Mouse (Mus musculus) CH12.LX (cell line): ENCODE data around the gene Rpl35a. TPM values are rescaled to one million over a fixed set of nuclear protein-coding genes. Genes with fewer than 3 reads are reported as not detected.

Experiments used
- DNase-seq: peaks from one replicate; pipeline ENCODE4 v3.0.0-alpha.2; 2013; ENCODE audit errors: extremely low read depth
- H3K27ac ChIP-seq: 2 replicates; pipeline ENCODE4 v1.5.1; 2012; ENCODE audit warnings: low read depth, mild to moderate bottlenecking, control low read depth, moderate library complexity; ENCODE audit not compliant: insufficient read depth
- H3K27me3 ChIP-seq: replicated peaks from 2 replicates; pipeline ENCODE3; 2012; ENCODE audit warnings: inconsistent platforms
- H3K36me3 ChIP-seq, 2 experiments: replicated peaks in 1 of 2; 2 replicates each; pipeline versions ENCODE3 to v1.6.1; 2012; ENCODE audit warnings: inconsistent platforms in 1 of 2, low read length in 1 of 2, mild to moderate bottlenecking in 1 of 2, mixed read lengths in 1 of 2, moderate library complexity in 1 of 2; ENCODE audit not compliant: control insufficient read depth in 1 of 2, insufficient read depth in 1 of 2
- H3K4me1 ChIP-seq, 2 experiments: 2 replicates each; pipeline ENCODE4 v1.6.1; 2012; ENCODE audit warnings: inconsistent platforms in 1 of 2, moderate library complexity in 1 of 2; ENCODE audit not compliant: insufficient read depth in 2 of 2, control insufficient read depth in 1 of 2
- H3K4me2 ChIP-seq: 2 replicates; pipeline ENCODE4 v1.6.1; 2012; ENCODE audit warnings: low read depth, mild to moderate bottlenecking, control low read depth; ENCODE audit not compliant: poor library complexity, insufficient read depth, severe bottlenecking
- H3K4me3 ChIP-seq, 3 experiments: fragments of 150-350 bp in 1 of 3; sonication (generic) in 1 of 3; replicated peaks in 1 of 3; 2 replicates each; pipeline versions ENCODE3 to v1.5.1; 2011 to 2012; ENCODE audit warnings: low read depth in 2 of 3, low read length in 2 of 3, mild to moderate bottlenecking in 2 of 3, moderate library complexity in 2 of 3, control low read depth in 1 of 3, improper control_type of control experiment in 1 of 3, inconsistent platforms in 1 of 3, mixed read lengths in 1 of 3; ENCODE audit not compliant: poor library complexity in 1 of 3
- H3K79me2 ChIP-seq: replicated peaks from 2 replicates; pipeline ENCODE4 v1.6.1; 2012; ENCODE audit warnings: mild to moderate bottlenecking, moderate library complexity; ENCODE audit not compliant: control insufficient read depth, poor library complexity, insufficient read depth, severe bottlenecking; ENCODE audit errors: extremely low read depth
- H3K9ac ChIP-seq: 2 replicates; pipeline ENCODE4 v1.6.1; 2012; ENCODE audit warnings: low read depth, mild to moderate bottlenecking, control low read depth, moderate library complexity; ENCODE audit not compliant: insufficient read depth
- H3K9me3 ChIP-seq: replicated peaks from 2 replicates; pipeline ENCODE3; 2012; ENCODE audit warnings: low read length, inconsistent platforms, mixed read lengths
- BHLHE40 ChIP-seq: IDR thresholded peaks from 2 replicates; pipeline ENCODE4 v1.6.1; 2011; ENCODE audit warnings: mild to moderate bottlenecking, low read depth, low read length, improper control_type of control experiment
- CTCF ChIP-seq, 2 experiments: IDR thresholded peaks in 1 of 2; conservative IDR thresholded peaks in 1 of 2; 2 replicates each; pipeline ENCODE4 v1.5.1; 2011 to 2012; ENCODE audit warnings: low read depth in 2 of 2, low read length in 2 of 2, improper control_type of control experiment in 1 of 2, inconsistent platforms in 1 of 2, mild to moderate bottlenecking in 1 of 2, moderate library complexity in 1 of 2
- ELF1 ChIP-seq: IDR thresholded peaks from 2 replicates; pipeline ENCODE4 v1.6.1; 2014; ENCODE audit warnings: low read depth, mild to moderate bottlenecking, inconsistent platforms, low read length, improper control_type of control experiment
- EP300 ChIP-seq: IDR thresholded peaks from 2 replicates; pipeline ENCODE4 v1.6.1; 2011; ENCODE audit warnings: low read length, improper control_type of control experiment
- ETS1 ChIP-seq: conservative IDR thresholded peaks from 2 replicates; pipeline ENCODE4 v1.6.1; 2012; ENCODE audit warnings: low read depth, mild to moderate bottlenecking, inconsistent platforms, low read length, improper control_type of control experiment, moderate library complexity
- GABPA ChIP-seq: IDR thresholded peaks from 2 replicates; pipeline ENCODE4 v1.6.1; 2012; ENCODE audit warnings: low read depth, low read length, improper control_type of control experiment, inconsistent platforms; ENCODE audit not compliant: insufficient replicate concordance
- IRF4 ChIP-seq: IDR thresholded peaks from 2 replicates; pipeline ENCODE4 v1.6.1; 2014; ENCODE audit warnings: low read depth, mild to moderate bottlenecking, inconsistent platforms, low read length, improper control_type of control experiment
- JUND ChIP-seq: conservative IDR thresholded peaks from 2 replicates; pipeline ENCODE4 v1.6.1; 2011; ENCODE audit warnings: low read depth, low read length, improper control_type of control experiment
- KAT2A ChIP-seq: IDR thresholded peaks from 2 replicates; pipeline ENCODE4 v1.6.1; 2012; ENCODE audit warnings: low read length, improper control_type of control experiment, inconsistent platforms; ENCODE audit not compliant: insufficient replicate concordance
- MAX ChIP-seq: IDR thresholded peaks from 2 replicates; pipeline ENCODE4 v1.6.1; 2011; ENCODE audit warnings: low read length, improper control_type of control experiment
- MAZ ChIP-seq: IDR thresholded peaks from 2 replicates; pipeline ENCODE4 v1.6.1; 2012; ENCODE audit warnings: low read depth, mild to moderate bottlenecking, inconsistent platforms, low read length, improper control_type of control experiment, moderate library complexity
- MXI1 ChIP-seq: IDR thresholded peaks from 2 replicates; pipeline ENCODE4 v1.6.1; 2011; ENCODE audit warnings: mild to moderate bottlenecking, low read depth, low read length, improper control_type of control experiment
- MYC ChIP-seq: IDR thresholded peaks from 2 replicates; pipeline ENCODE4 v1.6.1; 2011; ENCODE audit warnings: low read depth, mild to moderate bottlenecking, improper control_type of control experiment, low read length
- NELFE ChIP-seq: IDR thresholded peaks from 2 replicates; pipeline ENCODE4 v1.6.1; 2011; ENCODE audit warnings: low read depth, low read length, improper control_type of control experiment
- NRF1 ChIP-seq: IDR thresholded peaks from 2 replicates; pipeline ENCODE4 v1.6.1; 2014; ENCODE audit warnings: low read depth, mild to moderate bottlenecking, inconsistent platforms, low read length, improper control_type of control experiment, moderate library complexity
- PAX5 ChIP-seq: IDR thresholded peaks from 2 replicates; pipeline ENCODE4 v1.6.1; 2012; ENCODE audit warnings: low read length, inconsistent platforms, mixed read lengths
- POLR2A ChIP-seq: IDR thresholded peaks from 2 replicates; pipeline ENCODE4 v1.6.1; 2011; ENCODE audit warnings: low read depth, mild to moderate bottlenecking, improper control_type of control experiment, low read length
- SIN3A ChIP-seq: IDR thresholded peaks from 2 replicates; pipeline ENCODE4 v1.6.1; 2012; ENCODE audit warnings: low read length, improper control_type of control experiment, inconsistent platforms
- UBTF ChIP-seq: IDR thresholded peaks from 2 replicates; pipeline ENCODE4 v1.6.1; 2012; ENCODE audit warnings: low read depth, mild to moderate bottlenecking, inconsistent platforms, low read length, improper control_type of control experiment, moderate library complexity
- USF2 ChIP-seq: conservative IDR thresholded peaks from 2 replicates; pipeline ENCODE4 v1.6.1; 2011; ENCODE audit warnings: low read depth, low read length, improper control_type of control experiment
- ZC3H11A ChIP-seq: IDR thresholded peaks from 2 replicates; pipeline ENCODE4 v1.6.1; 2012; ENCODE audit warnings: low read depth, mild to moderate bottlenecking, inconsistent platforms, low read length, improper control_type of control experiment
- ZKSCAN1 ChIP-seq: IDR thresholded peaks from 2 replicates; pipeline ENCODE4 v1.6.1; 2012; ENCODE audit warnings: low read depth, inconsistent platforms, low read length, improper control_type of control experiment, borderline replicate concordance
- dilution Hi-C: fragments of 300-500 bp; cut with MboI; formaldehyde crosslinking; loops from 2 replicates; pipeline ENCODE4 v1.14.3; 2020; ENCODE audit warnings: low sequenced_read_pairs; ENCODE audit not compliant: extremely low pct_unique_long_range_greater_than_20kb, extremely low pct_ligation_motif_present
- in situ Hi-C: fragments of 300-500 bp; cut with MboI; formaldehyde crosslinking; loops from 3 replicates; pipeline ENCODE4 v1.14.3; 2019; ENCODE audit warnings: low sequenced_read_pairs, low pct_ligation_motif_present, low pct_unique_long_range_greater_than_20kb, mixed read lengths
- polyA plus RNA-seq: library from polyadenylated mRNA; unstranded; fragments of >175 nt; gene quantifications from 2 replicates; pipeline ENCODE4 v1.2.1, GENCODE M21; 2012; ENCODE audit warnings: low read depth; ENCODE audit not compliant: insufficient read length
- total RNA-seq, 2 experiments: library from RNA; depleted of rRNA; stranded (reverse); fragments of 300-350 nt in 1 of 2; fragments of >200 nt in 1 of 2; gene quantifications; 2 replicates each; pipeline ENCODE4 v1.2.3; 2012 to 2014

Gene Rpl35a
- total and polyA plus RNA-seq, 3 experiments = 3,182 to 7,521 (median 3,875) TPM

DNA sequence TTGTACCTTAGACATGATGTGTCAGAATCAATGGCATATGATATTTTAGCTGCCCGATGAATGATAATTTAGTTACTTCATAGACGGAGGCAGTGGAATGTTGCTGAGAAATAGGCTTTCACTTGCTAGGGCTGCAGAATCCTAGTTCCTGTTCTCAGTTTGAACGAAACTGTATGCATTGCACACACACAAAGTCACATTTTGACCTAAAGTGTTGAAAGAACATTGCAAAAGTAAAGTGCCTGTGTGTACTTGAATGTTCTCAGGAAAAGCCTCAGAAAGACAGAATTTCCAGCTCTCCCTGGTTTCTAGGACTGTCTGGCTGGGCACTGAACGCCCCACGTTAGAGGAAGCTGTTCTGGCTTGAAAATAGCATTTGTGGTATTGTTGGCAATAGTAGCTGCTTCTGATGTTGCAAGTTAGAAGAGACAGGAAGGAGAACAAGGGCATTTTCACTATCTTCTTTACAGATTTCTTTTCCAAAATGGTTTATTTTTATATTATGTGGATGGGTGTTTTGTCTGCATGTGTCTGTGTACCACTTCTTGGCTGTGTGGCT is 20.9 kb downstream of the Rpl35a start:
- peaks cover 3 to 8% of the 10 kb centered on the region in 2 experiments for H3K36me3 ChIP-seq
- H3K79me2 ChIP-seq = no peaks in the 10 kb centered on the region
- no peak overlapping the region for H3K4me2 ChIP-seq
- dilution Hi-C loops = no loop called here
- no peak overlapping the region for H3K27ac ChIP-seq
- no peak overlapping the region for H3K4me3 ChIP-seq
- in situ Hi-C loops = no loop called here
- no peaks in the 10 kb centered on the region for H3K27me3 ChIP-seq
- H3K9ac ChIP-seq = no peak overlapping the region
- DNase-seq = no peak
- no peak for TF ChIP-seq BHLHE40
- peak; percentile 70 for TF ChIP-seq EP300
- peak; percentile 79 for TF ChIP-seq ZKSCAN1
- H3K4me1 ChIP-seq = peaks cover 12 to 52% of the 10 kb centered on the region in 2 experiments
- no peaks in the 10 kb centered on the region for H3K9me3 ChIP-seq

DNA sequence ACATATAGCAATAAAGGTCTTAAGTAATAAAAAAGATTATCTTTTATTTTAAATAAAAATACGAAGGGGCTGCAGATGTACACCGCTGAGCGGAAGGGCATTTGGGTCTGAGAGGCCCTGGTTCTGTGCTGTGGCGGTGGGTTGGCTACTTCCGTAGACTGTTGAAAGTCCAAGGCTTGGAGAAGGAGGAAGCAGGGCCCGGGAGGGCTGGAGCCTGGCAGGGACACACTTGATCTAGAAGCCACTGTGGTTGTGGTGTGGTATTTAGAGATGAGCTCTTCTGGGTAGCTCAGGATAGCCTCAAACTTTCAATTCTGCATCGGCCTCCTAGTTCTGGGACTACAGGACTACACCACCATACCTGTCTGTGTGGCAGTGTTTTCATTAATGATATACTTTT is 23.8 kb downstream of the Rpl35a start:
- H3K4me2 ChIP-seq = no peak overlapping the region
- peaks cover 1 to 10% of the 10 kb centered on the region in 2 experiments for H3K36me3 ChIP-seq
- H3K4me3 ChIP-seq = no peak overlapping the region
- no peaks in the 10 kb centered on the region for H3K27me3 ChIP-seq
- dilution Hi-C loops (no loop called here), in situ Hi-C loops (no loop called here)
- no peak overlapping the region for H3K9ac ChIP-seq
- no peak overlapping the region for H3K27ac ChIP-seq
- no peaks in the 10 kb centered on the region for H3K79me2 ChIP-seq
- no peaks in the 10 kb centered on the region for H3K9me3 ChIP-seq
- peaks cover 10 to 37% of the 10 kb centered on the region in 2 experiments for H3K4me1 ChIP-seq
- no peak for DNase-seq
- no peak for TF ChIP-seq MAX
- no peak for TF ChIP-seq MXI1
- no peak for TF ChIP-seq JUND
- no peak for TF ChIP-seq IRF4
- TF ChIP-seq POLR2A = no peak
- no peak for TF ChIP-seq PAX5
- TF ChIP-seq NELFE = no peak
- no peak for TF ChIP-seq NRF1
- TF ChIP-seq KAT2A = no peak
- TF ChIP-seq CTCF (conservative IDR thresholded peaks at IDR 0.05 in 1 of 2, IDR thresholded peaks at IDR 0.05 in 1 of 2; ENCODE audit: low read depth in 2 of 2, low read length in 2 of 2) = no peak
- no peak for TF ChIP-seq UBTF
- no peak for TF ChIP-seq ETS1
- no peak for TF ChIP-seq GABPA
- no peak for TF ChIP-seq ELF1
- TF ChIP-seq MYC = no peak
- no peak for TF ChIP-seq SIN3A
- no peak for TF ChIP-seq ZC3H11A
- no peak for TF ChIP-seq MAZ
- TF ChIP-seq USF2 = no peak
